Mouse (Mus musculus): ENCODE measurements around the gene Unc45a. TPM values are rescaled to one million over a fixed set of nuclear protein-coding genes. Genes with fewer than 3 reads are reported as not detected.

Unc45a gene
- polyA plus RNA-seq, 1 experiment from 2014 or later: 36.8 TPM

DNA sequence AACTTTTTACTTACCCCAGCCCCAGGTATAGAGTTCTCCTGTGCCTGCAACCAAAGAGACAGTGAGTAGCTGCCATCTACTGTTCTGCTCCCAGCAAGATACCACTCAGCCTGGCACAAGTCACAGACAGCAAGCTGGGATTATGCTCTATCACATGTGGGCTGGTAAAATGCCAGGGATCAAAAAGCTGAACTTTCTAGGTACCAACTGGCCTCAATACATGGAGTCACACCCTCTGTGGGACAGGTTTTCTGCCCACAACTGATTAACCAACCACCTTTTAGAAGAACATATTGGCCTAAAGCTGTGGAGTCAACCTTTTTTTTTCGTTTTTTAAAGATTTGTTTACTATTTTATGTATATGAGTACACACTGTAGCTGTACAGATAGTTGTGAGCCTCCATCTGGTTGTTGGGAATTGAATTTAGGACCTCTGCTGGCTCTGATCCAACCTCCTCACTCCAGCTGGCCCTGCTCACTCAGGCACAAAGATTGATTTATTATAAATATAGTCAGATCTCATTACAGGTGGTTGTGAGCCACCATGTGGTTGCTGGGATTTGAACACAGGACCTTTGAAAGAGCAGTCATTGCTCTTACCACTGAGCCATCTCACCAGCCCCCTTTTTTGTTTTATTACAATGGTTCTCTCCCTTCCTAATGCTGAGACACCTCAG, 23.2 kb downstream of the Unc45a start:
- 87% methylated on average over 1 of the region's 1 CpGs for WGBS
- no peak overlapping the region for H3K4me2 ChIP-seq (ENCODE audit: low read depth)
- ATAC-seq (ENCODE audit: insufficient read depth, low FRiP score, low TSS enrichment): no peak
- DNase-seq (ENCODE audit: low spot score): no peak
- H3K27me3 ChIP-seq (ENCODE audit: control insufficient read depth, insufficient read depth, low read length): no peaks in the 10 kb centered on the region
- H3K4me3 ChIP-seq (ENCODE audit: low read depth, low read length): no peak overlapping the region
- no peak overlapping the region for H3K27ac ChIP-seq (ENCODE audit: low read depth, low read length)
- no peaks in the 10 kb centered on the region for H3K9me3 ChIP-seq (ENCODE audit: control insufficient read depth, low read length)
- peaks cover 18% of the 10 kb centered on the region for H3K36me3 ChIP-seq (ENCODE audit: control insufficient read depth, insufficient read depth, low read length)
- H3K9ac ChIP-seq (ENCODE audit: low read length): no peak overlapping the region
- no peaks in the 10 kb centered on the region; the same call in 1 of the 2 replicates for H3K4me1 ChIP-seq (ENCODE audit: control insufficient read depth, insufficient read depth, low read length)

DNA sequence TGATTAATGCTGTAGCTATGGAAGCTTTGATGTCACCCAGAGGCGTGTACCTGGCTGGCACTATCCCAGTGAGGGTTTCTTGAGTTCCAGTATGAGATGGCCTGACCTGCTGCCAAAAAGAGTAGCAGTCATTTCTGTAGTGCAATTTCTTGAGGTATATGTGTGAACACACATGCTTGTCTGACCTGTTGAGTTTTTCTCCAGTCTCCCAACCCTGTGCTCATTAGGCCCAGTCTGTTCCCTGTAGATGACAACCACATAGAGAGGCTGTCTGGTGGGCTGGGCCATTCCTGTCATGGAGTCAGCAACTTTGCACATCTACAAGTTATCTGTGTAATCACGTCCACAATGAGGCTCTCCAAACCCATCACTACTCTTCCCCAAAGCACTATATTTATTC, 25.1 kb downstream of the Unc45a start:
- H3K4me1 ChIP-seq (ENCODE audit: control insufficient read depth, insufficient read depth, low read length): no peaks in the 10 kb centered on the region
- no peak for DNase-seq (ENCODE audit: low spot score)
- no peak overlapping the region for H3K27ac ChIP-seq (ENCODE audit: low read depth, low read length)
- no peak for ATAC-seq (ENCODE audit: insufficient read depth, low FRiP score, low TSS enrichment)
- no peak overlapping the region for H3K9ac ChIP-seq (ENCODE audit: low read length)
- WGBS: 83% methylated on average over 2 of the region's 2 CpGs
- H3K36me3 ChIP-seq (ENCODE audit: control insufficient read depth, insufficient read depth, low read length): peaks cover 24% of the 10 kb centered on the region
- H3K27me3 ChIP-seq (ENCODE audit: control insufficient read depth, insufficient read depth, low read length): no peaks in the 10 kb centered on the region
- no peak overlapping the region for H3K4me3 ChIP-seq (ENCODE audit: low read depth, low read length)
- no peaks in the 10 kb centered on the region for H3K9me3 ChIP-seq (ENCODE audit: control insufficient read depth, low read length)
- no peak overlapping the region for H3K4me2 ChIP-seq (ENCODE audit: low read depth)

DNA sequence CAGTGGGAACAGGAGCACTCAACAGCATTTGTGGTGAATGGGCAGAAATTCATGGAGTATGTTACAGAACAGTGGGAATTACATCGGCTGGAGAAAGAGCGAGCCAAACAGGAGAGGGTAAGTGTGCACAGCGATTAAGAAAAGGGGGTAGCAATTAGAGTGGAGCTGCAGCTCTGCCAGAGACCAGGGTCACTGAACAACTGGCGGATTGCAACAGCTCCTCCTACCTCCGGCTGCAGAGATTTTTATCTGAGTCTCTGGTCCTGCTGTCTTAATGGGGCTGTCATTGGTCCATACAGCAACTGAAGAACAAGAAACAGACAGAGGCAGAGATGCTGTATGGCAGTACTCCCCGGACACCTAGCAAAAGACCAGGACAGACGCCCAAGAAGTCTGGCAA, 30.0 kb downstream of the Unc45a start:
- Histone ChIP-seq H3K36me3 (ENCODE audit: control insufficient read depth, insufficient read depth, low read length) (peaks cover 27% of the 10 kb centered on the region), H3K4me3 (ENCODE audit: low read depth, low read length) (no peak overlapping the region), H3K27ac (ENCODE audit: low read depth, low read length) (no peak overlapping the region), H3K4me2 (ENCODE audit: low read depth) (no peak overlapping the region), H3K27me3 (ENCODE audit: control insufficient read depth, insufficient read depth, low read length) (no peaks in the 10 kb centered on the region), H3K9ac (ENCODE audit: low read length) (no peak overlapping the region), H3K9me3 (ENCODE audit: control insufficient read depth, low read length) (no peaks in the 10 kb centered on the region), H3K4me1 (ENCODE audit: control insufficient read depth, insufficient read depth, low read length) (no peaks in the 10 kb centered on the region)
- WGBS: 85% methylated on average over 7 of the region's 7 CpGs
- ATAC-seq (ENCODE audit: insufficient read depth, low FRiP score, low TSS enrichment) (no peak), DNase-seq (ENCODE audit: low spot score) (no peak)

DNA sequence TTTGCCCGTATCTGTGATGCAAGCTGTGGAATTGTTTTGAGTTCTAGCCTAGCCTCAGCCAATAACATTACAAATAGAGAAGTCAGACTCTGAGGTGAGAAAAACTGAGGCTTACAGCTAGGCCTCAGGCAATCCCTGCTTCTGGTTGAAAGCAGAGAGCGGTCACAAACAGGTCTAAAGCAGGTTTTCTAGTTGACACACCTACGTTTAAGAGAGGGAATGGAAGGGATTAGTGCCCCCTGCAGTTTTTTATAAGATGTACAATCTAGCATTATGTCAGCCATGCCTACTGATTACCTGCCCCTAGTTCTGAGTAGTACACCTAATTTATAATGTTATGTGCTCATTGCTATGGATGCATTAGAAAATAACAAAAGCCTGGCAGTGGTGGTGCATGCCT, 33.0 kb downstream of the Unc45a start:
- DNase-seq (ENCODE audit: low spot score): no peak
- H3K36me3 ChIP-seq (ENCODE audit: control insufficient read depth, insufficient read depth, low read length): peaks cover 19% of the 10 kb centered on the region
- H3K9ac ChIP-seq (ENCODE audit: low read length): no peak overlapping the region
- no peaks in the 10 kb centered on the region for H3K27me3 ChIP-seq (ENCODE audit: control insufficient read depth, insufficient read depth, low read length)
- H3K4me1 ChIP-seq (ENCODE audit: control insufficient read depth, insufficient read depth, low read length): no peaks in the 10 kb centered on the region
- 92% methylated on average over 3 of the region's 3 CpGs for WGBS
- ATAC-seq (ENCODE audit: insufficient read depth, low FRiP score, low TSS enrichment): no peak
- no peak overlapping the region for H3K27ac ChIP-seq (ENCODE audit: low read depth, low read length)
- H3K4me2 ChIP-seq (ENCODE audit: low read depth): no peak overlapping the region
- H3K9me3 ChIP-seq (ENCODE audit: control insufficient read depth, low read length): no peaks in the 10 kb centered on the region
- H3K4me3 ChIP-seq (ENCODE audit: low read depth, low read length): no peak overlapping the region

DNA sequence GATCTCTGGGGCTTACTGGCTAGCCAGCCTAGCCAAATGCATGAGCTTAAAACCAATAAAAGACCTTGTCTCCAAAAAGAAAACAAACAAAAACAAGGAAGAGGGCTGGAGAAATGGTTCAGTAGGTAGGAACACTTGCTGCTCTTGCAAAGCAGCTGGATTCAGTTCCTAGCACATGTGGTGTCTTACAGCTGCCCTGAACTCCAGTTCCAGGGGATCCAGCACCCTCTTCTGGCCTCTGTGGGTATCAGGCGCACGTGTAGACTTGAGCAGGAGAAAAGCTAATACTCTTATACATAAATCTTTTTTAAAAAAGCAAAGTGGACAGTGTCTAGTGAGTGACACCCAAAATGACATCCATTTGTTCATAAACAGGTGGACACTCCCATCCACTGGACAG, 39.3 kb downstream of the Unc45a start:
- no peak for DNase-seq (ENCODE audit: low spot score)
- WGBS: 96% methylated on average over 2 of the region's 2 CpGs
- H3K9me3 ChIP-seq (ENCODE audit: control insufficient read depth, low read length): no peaks in the 10 kb centered on the region
- no peak overlapping the region for H3K4me2 ChIP-seq (ENCODE audit: low read depth)
- no peak overlapping the region for H3K27ac ChIP-seq (ENCODE audit: low read depth, low read length)
- H3K9ac ChIP-seq (ENCODE audit: low read length): no peak overlapping the region
- ATAC-seq (ENCODE audit: insufficient read depth, low FRiP score, low TSS enrichment): no peak
- peaks cover under 1% of the 10 kb centered on the region; the same call in 1 of the 2 replicates for H3K4me1 ChIP-seq (ENCODE audit: control insufficient read depth, insufficient read depth, low read length)
- peaks cover 9% of the 10 kb centered on the region for H3K36me3 ChIP-seq (ENCODE audit: control insufficient read depth, insufficient read depth, low read length)
- H3K27me3 ChIP-seq (ENCODE audit: control insufficient read depth, insufficient read depth, low read length): no peaks in the 10 kb centered on the region
- H3K4me3 ChIP-seq (ENCODE audit: low read depth, low read length): no peak overlapping the region

DNA sequence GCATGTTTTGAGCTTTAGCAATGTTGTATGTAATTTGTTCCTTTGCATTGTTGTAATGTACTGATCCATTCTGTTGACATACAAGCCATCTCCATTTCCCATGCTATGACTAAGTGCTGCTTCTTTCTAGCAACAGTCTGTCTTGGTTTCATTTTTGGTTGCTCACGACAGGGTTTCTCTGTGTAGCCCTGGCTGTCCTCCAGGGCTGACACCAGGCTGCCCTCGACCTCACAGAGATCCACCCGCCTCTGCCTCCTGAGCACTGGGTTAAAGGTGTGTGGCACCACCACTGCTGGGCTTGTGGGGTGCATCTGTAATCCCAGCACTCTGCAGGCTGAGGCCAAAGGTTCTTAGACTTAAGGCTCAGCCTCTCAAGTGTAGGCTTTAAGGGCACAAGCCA, 41.2 kb downstream of the Unc45a start:
- Histone ChIP-seq H3K4me2 (ENCODE audit: low read depth) (no peak overlapping the region), H3K9me3 (ENCODE audit: control insufficient read depth, low read length) (no peaks in the 10 kb centered on the region), H3K27ac (ENCODE audit: low read depth, low read length) (no peak overlapping the region), H3K4me3 (ENCODE audit: low read depth, low read length) (no peak overlapping the region), H3K27me3 (ENCODE audit: control insufficient read depth, insufficient read depth, low read length) (no peaks in the 10 kb centered on the region), H3K36me3 (ENCODE audit: control insufficient read depth, insufficient read depth, low read length) (peaks cover 6% of the 10 kb centered on the region), H3K4me1 (ENCODE audit: control insufficient read depth, insufficient read depth, low read length) (peaks cover 9% of the 10 kb centered on the region), H3K9ac (ENCODE audit: low read length) (no peak overlapping the region)
- WGBS: 88% methylated on average over 3 of the region's 3 CpGs
- DNase-seq (ENCODE audit: low spot score) (no peak), ATAC-seq (ENCODE audit: insufficient read depth, low FRiP score, low TSS enrichment) (no peak)

DNA sequence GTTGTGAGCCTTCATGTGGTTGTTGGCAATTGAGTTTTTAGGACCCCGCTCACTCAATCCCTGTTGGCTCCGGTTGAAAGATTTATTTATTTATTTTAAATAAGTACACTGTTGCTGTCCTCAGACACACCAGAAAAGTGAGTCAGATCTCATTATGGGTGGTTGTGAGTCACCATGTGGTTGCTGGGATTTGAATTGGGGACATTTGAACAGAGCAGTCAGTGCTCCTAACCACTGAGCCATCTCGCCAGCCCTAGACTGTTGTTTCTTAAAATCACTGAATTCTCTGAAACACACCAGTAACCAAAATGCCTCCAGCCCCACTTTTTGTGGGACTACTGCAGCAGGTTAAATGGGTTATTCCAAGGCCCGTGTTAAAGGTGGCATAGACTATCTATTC, 42.1 kb downstream of the Unc45a start:
- Histone ChIP-seq H3K27me3 (ENCODE audit: control insufficient read depth, insufficient read depth, low read length) (no peaks in the 10 kb centered on the region), H3K4me2 (ENCODE audit: low read depth) (no peak overlapping the region), H3K36me3 (ENCODE audit: control insufficient read depth, insufficient read depth, low read length) (peaks cover 6% of the 10 kb centered on the region), H3K4me3 (ENCODE audit: low read depth, low read length) (no peak overlapping the region), H3K27ac (ENCODE audit: low read depth, low read length) (no peak overlapping the region), H3K9ac (ENCODE audit: low read length) (no peak overlapping the region), H3K4me1 (ENCODE audit: control insufficient read depth, insufficient read depth, low read length) (peaks cover 9% of the 10 kb centered on the region), H3K9me3 (ENCODE audit: control insufficient read depth, low read length) (no peaks in the 10 kb centered on the region)
- 95% methylated on average over 4 of the region's 4 CpGs for WGBS
- no peak for ATAC-seq (ENCODE audit: insufficient read depth, low FRiP score, low TSS enrichment)
- no peak for DNase-seq (ENCODE audit: low spot score)

DNA sequence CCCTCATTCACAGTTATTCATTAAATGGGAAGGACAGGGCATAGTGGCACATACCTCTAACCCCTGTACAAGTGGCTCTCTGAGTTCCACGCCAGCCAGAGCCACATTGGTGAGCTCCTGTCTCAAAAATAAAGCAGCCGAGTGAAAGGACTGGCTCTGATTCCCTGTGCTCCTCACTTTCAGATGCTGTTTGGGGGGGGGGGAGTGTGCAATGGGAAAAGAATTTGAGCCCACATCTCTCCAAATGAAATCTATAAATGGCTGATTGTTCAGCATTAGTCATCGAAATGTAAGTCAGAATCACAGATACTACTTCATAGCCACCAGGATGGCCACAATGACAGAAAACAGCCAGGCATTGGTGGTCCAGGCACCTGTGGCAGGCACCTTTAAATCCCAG, 43.8 kb downstream of the Unc45a start:
- H3K4me1 ChIP-seq (ENCODE audit: control insufficient read depth, insufficient read depth, low read length): peaks cover 9% of the 10 kb centered on the region
- H3K4me2 ChIP-seq (ENCODE audit: low read depth): no peak overlapping the region
- 87% methylated on average over 3 of the region's 3 CpGs for WGBS
- H3K9ac ChIP-seq (ENCODE audit: low read length): no peak overlapping the region
- H3K27ac ChIP-seq (ENCODE audit: low read depth, low read length): no peak overlapping the region
- no peak overlapping the region for H3K4me3 ChIP-seq (ENCODE audit: low read depth, low read length)
- H3K9me3 ChIP-seq (ENCODE audit: control insufficient read depth, low read length): no peaks in the 10 kb centered on the region
- no peaks in the 10 kb centered on the region for H3K27me3 ChIP-seq (ENCODE audit: control insufficient read depth, insufficient read depth, low read length)
- H3K36me3 ChIP-seq (ENCODE audit: control insufficient read depth, insufficient read depth, low read length): peaks cover 6% of the 10 kb centered on the region
- no peak for ATAC-seq (ENCODE audit: insufficient read depth, low FRiP score, low TSS enrichment)
- no peak for DNase-seq (ENCODE audit: low spot score)

DNA sequence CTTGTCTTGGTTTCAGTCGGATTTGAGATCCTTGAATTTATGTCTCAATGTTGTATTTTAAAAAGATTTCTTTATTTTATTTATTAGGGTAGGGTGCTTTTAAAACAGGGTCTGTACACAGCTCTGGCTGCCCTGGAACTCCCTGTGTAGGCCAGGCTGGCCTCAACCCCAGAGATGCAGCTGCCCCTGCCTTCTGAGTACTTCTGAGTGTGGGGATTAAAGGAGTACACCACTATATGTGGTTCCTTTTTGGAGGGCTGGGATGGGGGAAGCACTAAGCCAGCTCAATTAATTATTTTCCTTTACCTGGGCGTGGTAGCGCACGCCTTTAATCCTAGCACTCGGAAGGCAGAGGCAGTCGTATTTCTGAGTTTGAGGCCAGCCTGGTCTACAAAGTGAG, 44.3 kb downstream of the Unc45a start:
- no peak overlapping the region for H3K4me3 ChIP-seq (ENCODE audit: low read depth, low read length)
- no peak for DNase-seq (ENCODE audit: low spot score)
- 0 out of 2 replicates have a peak overlapping the region, but pooled peaks have one; percentile 3 for H3K4me2 ChIP-seq (ENCODE audit: low read depth)
- H3K27ac ChIP-seq (ENCODE audit: low read depth, low read length): no peak overlapping the region
- ATAC-seq (ENCODE audit: insufficient read depth, low FRiP score, low TSS enrichment): no peak
- H3K9me3 ChIP-seq (ENCODE audit: control insufficient read depth, low read length): no peaks in the 10 kb centered on the region
- WGBS: 95% methylated on average over 6 of the region's 6 CpGs
- peaks cover 9% of the 10 kb centered on the region for H3K4me1 ChIP-seq (ENCODE audit: control insufficient read depth, insufficient read depth, low read length)
- H3K9ac ChIP-seq (ENCODE audit: low read length): no peak overlapping the region
- no peaks in the 10 kb centered on the region for H3K27me3 ChIP-seq (ENCODE audit: control insufficient read depth, insufficient read depth, low read length)
- peaks cover 2% of the 10 kb centered on the region; the same call in 1 of the 2 replicates for H3K36me3 ChIP-seq (ENCODE audit: control insufficient read depth, insufficient read depth, low read length)
